Mouse (Mus musculus): ENCODE measurements around the gene Cmtr2.

The Cmtr2 gene

GRCm38 (mm10) chr8:110253986-110254385, 38.5 kb downstream of the Cmtr2 start:
- in situ Hi-C loops (cut with MboI) = no loop called here

- in situ Hi-C loops (cut with MboI) = no loop called here
These were observed 50.4 kb downstream of the Cmtr2 start for GRCm38 (mm10) chr8:110265796-110266305.

- in situ Hi-C loops (cut with MboI) = no loop called here
These were observed 51.3 kb downstream of the Cmtr2 start, which contains the start of gene Hydin for GRCm38 (mm10) chr8:110266741-110267140. Gene Hydin (plus strand): TSS chr8:110266977.

GRCm38 (mm10) chr8:110267268-110267667, 51.8 kb downstream of the Cmtr2 start:
- in situ Hi-C loops (cut with MboI) = no loop called here

GRCm38 (mm10) chr8:110270659-110271058, 55.2 kb downstream of the Cmtr2 start:
- in situ Hi-C loops (cut with MboI) = no loop called here

- in situ Hi-C loops (cut with MboI) = no loop called here
These were observed 57.9 kb downstream of the Cmtr2 start for GRCm38 (mm10) chr8:110273394-110273793.
